21 mouse cellular contexts compared by ENCODE assay signal in the genomic region with DNA sequence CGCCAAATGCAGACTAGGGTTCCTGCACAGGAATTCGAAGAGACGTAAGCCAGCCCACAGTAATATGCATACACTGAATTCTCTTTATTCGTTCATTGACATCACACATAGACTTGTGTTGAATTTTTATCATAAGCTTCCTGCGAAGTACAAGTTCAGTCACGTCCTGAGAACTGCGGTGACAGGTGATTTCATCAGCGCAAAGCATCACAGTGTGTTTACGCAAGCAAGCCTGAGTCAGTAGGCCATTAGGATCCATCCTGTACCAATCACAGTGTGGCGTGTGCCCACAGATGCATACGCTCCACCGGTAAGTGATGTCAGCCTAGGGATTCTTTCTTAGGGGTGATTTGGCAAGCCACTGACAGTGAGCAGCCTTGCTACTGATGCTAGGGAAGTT.
DNase-seq lines count a peak whose midpoint lies in the region; ATAC-seq and TF ChIP-seq lines count a peak whose summit lies in the region.
"Had no signal": no experiment of that assay in that cellular context is flagged by ENCODE, and none has a peak within 500 bp of the region (broad histone marks: within the 10 kb centered on the region; RNA-seq: fewer than 3 reads in every experiment).

No protein-coding gene starts in this region.

- ATAC-seq in neural tube, embryonic 15.5 days (ENCODE audit: low FRiP score): no peak
- ATAC-seq: forebrain, embryonic 13.5 days; forebrain, embryonic 15.5 days; forebrain, postnatal 0 days had no signal

- H3K27me3 ChIP-seq in neural tube, embryonic 15.5 days (replicated peaks): no peaks in the 10 kb centered on the region
- H3K27me3 ChIP-seq: embryonic facial prominence, embryonic 13.5 days; embryonic facial prominence, embryonic 15.5 days; forebrain, embryonic 13.5 days; forebrain, embryonic 15.5 days had no signal

- peak overlapping the region; percentile 89 for H3K27ac ChIP-seq in layer of hippocampus, adult 2 months
- H3K27ac ChIP-seq in neural tube, embryonic 15.5 days (replicated peaks): no peak overlapping the region
- H3K27ac ChIP-seq: embryonic facial prominence, embryonic 13.5 days; embryonic facial prominence, embryonic 15.5 days; forebrain, embryonic 13.5 days; forebrain, embryonic 15.5 days had no signal

- no peak for TF ChIP-seq CTCF in layer of hippocampus, adult 2 months (conservative IDR thresholded peaks at IDR 0.05)

- no peaks in the 10 kb centered on the region for H3K9me3 ChIP-seq in neural tube, embryonic 15.5 days (replicated peaks)
- H3K9me3 ChIP-seq: embryonic facial prominence, embryonic 13.5 days; embryonic facial prominence, embryonic 15.5 days; forebrain, embryonic 13.5 days; forebrain, embryonic 15.5 days had no signal

- DNase-seq in layer of hippocampus, adult 2 months (ENCODE audit: low spot score in 2 of 2): no peak
- DNase-seq in layer of hippocampus, adult 11-12 months (ENCODE audit: low spot score): no peak
- DNase-seq in fat pad, adult 2 months (ENCODE audit: extremely low read depth, low read depth, low spot score): peak; percentile 70
- no peak for DNase-seq in MN1 (ENCODE audit: low spot score)
- DNase-seq: adrenal gland, adult 2 months; adrenal gland, postnatal 10 days; adrenal gland, postnatal 25 days; cerebellum, adult 11 months; cerebellum, adult 18-20 months; cerebellum, adult 8-10 months; cerebellum, adult 9-11 months; cerebellum, postnatal 14 days; cerebellum, postnatal 36 days; embryo, embryonic 11 days; forebrain, postnatal 0 days had no signal

- H3K9ac ChIP-seq in neural tube, embryonic 15.5 days (replicated peaks): no peak overlapping the region
- H3K9ac ChIP-seq: embryonic facial prominence, embryonic 13.5 days; embryonic facial prominence, embryonic 15.5 days; forebrain, embryonic 13.5 days; forebrain, embryonic 15.5 days; forebrain, postnatal 0 days had no signal

- H3K4me3 ChIP-seq in layer of hippocampus, adult 2 months: no peak overlapping the region
- H3K4me3 ChIP-seq in neural tube, embryonic 15.5 days (replicated peaks): no peak overlapping the region
- H3K4me3 ChIP-seq: embryonic facial prominence, embryonic 13.5 days; embryonic facial prominence, embryonic 15.5 days; erythroblast, embryonic 14.5 days; forebrain, embryonic 13.5 days; forebrain, embryonic 15.5 days had no signal

- peaks cover 18% of the 10 kb centered on the region; the same call in 1 of the 2 replicates for H3K4me1 ChIP-seq in neural tube, embryonic 15.5 days

- WGBS in neural tube, embryonic 15.5 days: 91% methylated on average over 12 of the region's 12 CpGs

- no peak overlapping the region for H3K4me2 ChIP-seq in neural tube, embryonic 15.5 days
- H3K4me2 ChIP-seq: embryonic facial prominence, embryonic 13.5 days; embryonic facial prominence, embryonic 15.5 days; forebrain, embryonic 13.5 days; forebrain, embryonic 15.5 days had no signal

- no peaks in the 10 kb centered on the region for H3K36me3 ChIP-seq in neural tube, embryonic 15.5 days
- H3K36me3 ChIP-seq: embryonic facial prominence, embryonic 13.5 days; embryonic facial prominence, embryonic 15.5 days; forebrain, embryonic 15.5 days had no signal
